Comparison of ENCODE assay signal across 9 mouse cellular contexts in the genomic region with DNA sequence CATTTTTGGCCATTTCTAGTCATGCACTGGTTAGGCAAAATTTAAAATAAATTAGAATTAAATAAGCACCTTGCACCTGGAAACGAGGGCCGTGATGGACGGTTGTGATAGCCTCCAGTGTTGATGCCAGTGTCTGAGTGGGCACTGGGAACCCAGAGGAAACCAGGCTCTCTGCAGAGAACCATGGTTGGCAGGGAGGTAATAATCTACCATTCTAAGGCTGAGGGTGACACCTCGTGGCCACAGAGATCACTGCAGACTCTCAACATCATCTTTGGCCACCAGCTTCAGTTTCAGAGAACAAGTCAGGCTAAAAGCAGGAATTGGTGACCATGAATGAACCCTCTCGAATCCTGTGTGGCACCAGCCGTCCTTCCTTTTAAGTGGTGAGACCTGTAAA. TPM values are rescaled to one million over a fixed set of nuclear protein-coding genes. Genes with fewer than 3 reads are reported as not detected.
DNase-seq lines count a peak whose midpoint lies in the region; ATAC-seq and TF ChIP-seq lines count a peak whose summit lies in the region.
"Had no signal": no experiment of that assay in that cellular context is flagged by ENCODE, and none has a peak within 500 bp of the region (broad histone marks: within the 10 kb centered on the region; RNA-seq: fewer than 3 reads in every experiment).

No protein-coding gene starts in this region.

- H3K27ac ChIP-seq in kidney, postnatal 0 days = no peak overlapping the region
- H3K27ac ChIP-seq in liver, embryonic 11.5 days (ENCODE audit: low read depth, low read length) = no peak overlapping the region
- no peak overlapping the region for H3K27ac ChIP-seq in neural tube, embryonic 14.5 days (ENCODE audit: low read depth, low read length)
- H3K27ac ChIP-seq: limb, embryonic 12.5 days had no signal

- no peaks in the 10 kb centered on the region for H3K9me3 ChIP-seq in kidney, postnatal 0 days (replicated peaks; ENCODE audit: low read length)
- no peaks in the 10 kb centered on the region for H3K9me3 ChIP-seq in liver, embryonic 11.5 days (ENCODE audit: control insufficient read depth, low read length)
- no peaks in the 10 kb centered on the region for H3K9me3 ChIP-seq in neural tube, embryonic 14.5 days (ENCODE audit: control insufficient read depth, low read length)
- H3K9me3 ChIP-seq: limb, embryonic 12.5 days had no signal

- DNase-seq in A20 (ENCODE audit: low read depth, low spot score) = peak; percentile 56
- DNase-seq in MEL-GATA-1-ER (ENCODE audit: extremely low read depth, low read depth) = peak; percentile 18
- peak; percentile 42 for DNase-seq in cerebellum, adult 9-11 months
- DNase-seq in frontal cortex, postnatal 14 days (ENCODE audit: low spot score in 2 of 2) = peak; percentile 65 to 81
- peak; percentile 71 for DNase-seq in kidney, postnatal 0 days (ENCODE audit: low spot score)
- peak; percentile 37 for DNase-seq in liver, embryonic 11.5 days (ENCODE audit: low spot score)
- peak; percentile 54 for DNase-seq in thymus, postnatal 0 days (ENCODE audit: low spot score)

- H3K9ac ChIP-seq in kidney, postnatal 0 days (ENCODE audit: low read depth, low read length) = no peak overlapping the region
- no peak overlapping the region for H3K9ac ChIP-seq in liver, embryonic 11.5 days (ENCODE audit: low read depth, low read length)
- H3K9ac ChIP-seq in neural tube, embryonic 14.5 days (replicated peaks; ENCODE audit: low read depth, low read length) = no peak overlapping the region
- H3K9ac ChIP-seq: limb, embryonic 12.5 days had no signal

- no peak overlapping the region for H3K4me2 ChIP-seq in kidney, postnatal 0 days (ENCODE audit: low read length)
- H3K4me2 ChIP-seq in liver, embryonic 11.5 days = no peak overlapping the region
- H3K4me2 ChIP-seq in neural tube, embryonic 14.5 days (ENCODE audit: low read depth, low read length) = no peak overlapping the region
- H3K4me2 ChIP-seq: limb, embryonic 12.5 days had no signal

- peak; percentile 93 for TF ChIP-seq CTCF in kidney, postnatal 0 days (IDR thresholded peaks at IDR 0.05; ENCODE audit: low read depth)

- no peaks in the 10 kb centered on the region for H3K36me3 ChIP-seq in kidney, postnatal 0 days (ENCODE audit: insufficient read depth, low read length)
- no peaks in the 10 kb centered on the region for H3K36me3 ChIP-seq in liver, embryonic 11.5 days (ENCODE audit: control insufficient read depth, insufficient read depth, low read length)
- H3K36me3 ChIP-seq in neural tube, embryonic 14.5 days (ENCODE audit: control insufficient read depth, insufficient read depth, low read length) = no peaks in the 10 kb centered on the region
- H3K36me3 ChIP-seq: limb, embryonic 12.5 days had no signal

- no peaks in the 10 kb centered on the region for H3K27me3 ChIP-seq in kidney, postnatal 0 days (ENCODE audit: insufficient read depth, low read length)
- H3K27me3 ChIP-seq in liver, embryonic 11.5 days (replicated peaks; ENCODE audit: control insufficient read depth, insufficient read depth, low read length) = no peaks in the 10 kb centered on the region
- H3K27me3 ChIP-seq in neural tube, embryonic 14.5 days (ENCODE audit: control insufficient read depth, insufficient read depth, low read length) = no peaks in the 10 kb centered on the region

- H3K4me1 ChIP-seq in kidney, postnatal 0 days (replicated peaks; ENCODE audit: insufficient read depth, low read length) = no peaks in the 10 kb centered on the region
- no peaks in the 10 kb centered on the region for H3K4me1 ChIP-seq in liver, embryonic 11.5 days (replicated peaks; ENCODE audit: control insufficient read depth, insufficient read depth, low read length)
- H3K4me1 ChIP-seq in neural tube, embryonic 14.5 days (ENCODE audit: control insufficient read depth, insufficient read depth, low read length) = no peaks in the 10 kb centered on the region
- H3K4me1 ChIP-seq: limb, embryonic 12.5 days had no signal

- 10% methylated on average over 6 of the region's 6 CpGs for WGBS in kidney, postnatal 0 days
- WGBS in liver, embryonic 11.5 days = 22% methylated on average over 6 of the region's 6 CpGs
- WGBS in neural tube, embryonic 14.5 days = 25% methylated on average over 6 of the region's 6 CpGs

- H3K4me3 ChIP-seq in kidney, postnatal 0 days (replicated peaks; ENCODE audit: low read depth, low read length) = no peak overlapping the region
- H3K4me3 ChIP-seq in liver, embryonic 11.5 days (ENCODE audit: low read depth, low read length) = no peak overlapping the region
- H3K4me3 ChIP-seq in neural tube, embryonic 14.5 days (ENCODE audit: low read depth, low read length) = no peak overlapping the region
- H3K4me3 ChIP-seq: limb, embryonic 12.5 days had no signal

- no peak for ATAC-seq in kidney, postnatal 0 days (replicated peaks; ENCODE audit: low FRiP score, low read depth)
- no peak for ATAC-seq in liver, embryonic 11.5 days (replicated peaks; ENCODE audit: low FRiP score)
- peak; percentile 85 for ATAC-seq in neural tube, embryonic 14.5 days (ENCODE audit: low read depth)

RNA-seq across cellular contexts. Expression of a gene that starts 54.5 kb away (rescaled TPM):
- polyA plus RNA-seq in kidney, postnatal 0 days (2015; fragmentation: Nextera tagmentation; extraction: Ambion mirVana) = 63.1 and 66.7 TPM in 2 replicates
- 29.1 and 30.3 TPM in 2 replicates for polyA plus RNA-seq in liver, embryonic 11.5 days (2014; fragmentation: Nextera tagmentation; extraction: Ambion mirVana)
- 125 and 131 TPM in 2 replicates for polyA plus RNA-seq in neural tube, embryonic 14.5 days (2014; fragmentation: Nextera tagmentation; extraction: Ambion mirVana)
- polyA plus RNA-seq in thymus, postnatal 0 days (2015; fragmentation: Nextera tagmentation; extraction: Ambion mirVana) = 83.2 and 83.8 TPM in 2 replicates

Comparison
In these comparisons a context has a peak if more than half of its experiments do, and no peak if none do; other contexts are left out.
1. DNase-seq: peak in every context shown above with its lines; median percentile 73 in frontal cortex, postnatal 14 days; 71 in kidney, postnatal 0 days; 56 in A20; 54 in thymus, postnatal 0 days; 42 in cerebellum, adult 9-11 months; 37 in liver, embryonic 11.5 days; 18 in MEL-GATA-1-ER.